Mouse (Mus musculus): ENCODE data around the gene Khsrp. TPM values are rescaled to one million over a fixed set of nuclear protein-coding genes. Genes with fewer than 3 reads are reported as not detected.
A peak's percentile ranks its signal among the peaks of the same experiment; 100 is the strongest.
"Not testable (repeated sequence)": the region's sequence is repeated elsewhere in the genome, so short reads cannot be mapped to it uniquely, and the experiment has no call there.

Gene Khsrp
- polyA plus RNA-seq, 1 experiment from 2014 or later: 35.6 TPM

DNA sequence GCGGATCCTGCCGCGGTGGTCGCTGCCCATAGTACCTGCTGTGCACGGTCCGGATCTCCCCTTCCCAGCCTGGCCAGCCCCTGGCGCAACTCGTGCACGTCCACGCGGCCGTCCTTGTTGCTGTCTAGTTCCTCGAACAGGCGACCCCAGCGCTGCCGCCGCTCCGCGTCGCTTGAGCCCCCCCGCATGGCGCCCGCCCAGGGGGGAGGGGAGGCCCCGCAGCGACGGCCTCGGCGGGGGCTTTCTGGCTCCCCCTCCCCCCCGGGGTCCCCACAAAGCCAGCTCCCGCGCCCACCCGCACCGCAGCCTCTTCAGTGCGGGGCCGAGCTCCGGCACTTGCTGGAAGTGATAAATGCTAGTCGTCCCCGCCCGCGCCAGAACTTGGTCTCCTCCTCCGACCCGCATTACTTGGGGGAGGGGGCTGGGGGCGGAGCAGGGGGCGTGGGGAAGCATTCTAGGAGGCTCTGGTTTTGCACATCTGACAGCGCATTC is 28.2 kb upstream of the Khsrp start, which contains the start of gene Slc25a23:
Gene Slc25a23, minus strand, starts transcription at position 378 of the 492 bp plus-strand sequence.
- Histone ChIP-seq H3K9me3 (replicated peaks; ENCODE audit: low read length) (no peaks in the 10 kb centered on the region), H3K9ac (ENCODE audit: low read depth, low read length) (peak within 1 kb of the TSS; percentile 86), H3K27me3 (ENCODE audit: insufficient read depth, low read length) (peaks cover 8% of the 10 kb centered on the region), H3K4me2 (ENCODE audit: low read length) (peak within 1 kb of the TSS; percentile 96), H3K27ac (peak within 1 kb of the TSS; percentile 76), H3K4me1 (replicated peaks; ENCODE audit: insufficient read depth, low read length) (peaks cover 9% of the 10 kb centered on the region; the same call in 1 of the 2 replicates), H3K4me3 (replicated peaks; ENCODE audit: low read depth, low read length) (peak within 1 kb of the TSS; percentile 87), H3K36me3 (ENCODE audit: insufficient read depth, low read length) (no peaks in the 10 kb centered on the region)
- TF ChIP-seq CTCF (IDR thresholded peaks at IDR 0.05; ENCODE audit: low read depth): no peak
- ATAC-seq (replicated peaks; ENCODE audit: low FRiP score, low read depth): peak; percentile 30; the same call in 1 of the 2 replicates
- WGBS: under 1% methylated on average over 41 of the region's 45 CpGs
- DNase-seq (ENCODE audit: low spot score): peak; percentile 84

DNA sequence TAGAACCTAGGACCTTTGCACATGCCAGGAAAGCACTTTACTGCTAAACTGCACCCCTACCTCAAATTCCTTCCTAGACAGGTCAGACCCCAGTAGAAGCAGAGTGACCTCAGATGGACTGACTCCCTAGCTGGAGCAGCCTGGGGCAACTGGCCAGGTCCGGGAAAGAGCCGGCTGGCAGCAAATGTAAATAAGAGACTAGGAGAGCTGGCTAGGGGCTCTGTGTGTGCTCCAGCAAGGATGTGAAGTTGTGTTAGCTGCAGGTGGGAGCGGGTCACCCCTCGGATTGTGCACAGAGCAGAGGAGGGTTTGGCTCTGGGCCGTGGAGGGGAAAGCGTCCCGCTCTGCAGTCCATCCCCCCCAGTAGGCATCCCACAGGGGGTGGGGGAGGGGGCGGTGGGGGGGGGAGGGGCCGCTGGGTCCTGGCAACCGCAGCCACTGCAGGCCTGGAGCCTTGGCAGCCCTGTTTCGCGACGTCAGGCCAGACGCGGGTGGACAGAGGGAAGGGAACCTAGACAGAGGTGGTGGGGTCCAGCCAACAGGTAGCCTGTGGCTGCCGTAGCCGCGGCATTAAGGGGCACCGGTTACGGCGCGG is 27.7 kb upstream of the Khsrp start, which contains the start of gene Crb3:
Gene Crb3, plus strand, starts transcription at position 215 of the 595 bp plus-strand sequence.
- no peaks in the 10 kb centered on the region for H3K36me3 ChIP-seq (ENCODE audit: insufficient read depth, low read length)
- H3K4me1 ChIP-seq (replicated peaks; ENCODE audit: insufficient read depth, low read length): peaks cover 9% of the 10 kb centered on the region; the same call in 1 of the 2 replicates
- H3K27ac ChIP-seq: peak within 1 kb of the TSS; percentile 76
- peak within 1 kb of the TSS; percentile 86 for H3K9ac ChIP-seq (ENCODE audit: low read depth, low read length)
- no peaks in the 10 kb centered on the region for H3K9me3 ChIP-seq (replicated peaks; ENCODE audit: low read length)
- H3K4me3 ChIP-seq (replicated peaks; ENCODE audit: low read depth, low read length): peak within 1 kb of the TSS; percentile 87
- 3% methylated on average over 16 of the region's 22 CpGs for WGBS
- peaks cover 8% of the 10 kb centered on the region for H3K27me3 ChIP-seq (ENCODE audit: insufficient read depth, low read length)
- DNase-seq (ENCODE audit: low spot score): no peak
- H3K4me2 ChIP-seq (ENCODE audit: low read length): peak within 1 kb of the TSS; percentile 96
- no peak for TF ChIP-seq CTCF (IDR thresholded peaks at IDR 0.05; ENCODE audit: low read depth)
- no peak; the same call in 1 of the 2 replicates for ATAC-seq (replicated peaks; ENCODE audit: low FRiP score, low read depth)

DNA sequence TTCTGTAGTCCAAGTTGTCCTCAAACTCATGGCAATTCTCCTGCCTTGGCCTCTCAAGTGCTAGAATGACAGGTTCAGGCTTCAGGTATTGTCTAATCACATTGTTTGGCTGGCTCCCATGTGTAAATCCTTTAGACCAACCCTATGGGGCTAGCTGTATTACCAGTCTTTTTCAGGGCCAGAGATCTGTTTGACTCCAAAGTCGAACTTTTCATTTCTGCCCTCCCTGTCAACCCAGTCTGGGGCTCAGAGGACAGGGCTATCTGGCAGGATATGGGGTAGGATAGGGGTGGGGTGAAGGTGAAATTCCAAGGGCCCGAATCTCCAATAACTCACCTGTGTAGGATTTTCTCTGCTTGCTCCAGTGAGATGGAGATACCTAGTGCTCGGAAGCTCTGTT is 24.9 kb upstream of the Khsrp start:
- no peak for TF ChIP-seq CTCF (IDR thresholded peaks at IDR 0.05; ENCODE audit: low read depth)
- no peak for ATAC-seq (replicated peaks; ENCODE audit: low FRiP score, low read depth)

DNA sequence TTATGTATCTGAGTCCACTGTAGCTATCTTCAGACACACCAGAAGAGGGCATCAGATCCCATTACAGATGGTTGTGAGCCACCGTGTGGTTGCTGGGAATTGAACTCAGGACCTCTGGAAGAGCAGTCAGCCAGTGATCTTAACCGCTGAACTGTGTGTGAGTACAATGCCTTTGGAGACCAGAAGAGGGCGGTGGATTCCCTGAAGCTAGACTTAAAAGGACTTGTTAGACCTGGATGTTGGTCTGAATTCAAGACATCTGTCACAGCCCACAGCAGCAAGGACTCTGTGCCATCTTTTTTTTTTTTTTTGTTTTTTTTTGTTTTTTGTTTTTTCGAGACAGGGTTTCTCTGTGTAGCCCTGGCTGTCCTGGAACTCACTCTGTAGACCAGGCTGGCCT is 20.4 kb upstream of the Khsrp start:
- peaks cover 11% of the 10 kb centered on the region for H3K36me3 ChIP-seq (ENCODE audit: insufficient read depth, low read length)
- TF ChIP-seq CTCF (IDR thresholded peaks at IDR 0.05; ENCODE audit: low read depth): peak; percentile 42; the same call in 1 of the 2 replicates
- not testable (repeated sequence) for H3K4me2 ChIP-seq (ENCODE audit: low read length); ATAC-seq (replicated peaks; ENCODE audit: low FRiP score, low read depth); H3K9ac ChIP-seq (ENCODE audit: low read depth, low read length); H3K4me3 ChIP-seq (replicated peaks; ENCODE audit: low read depth, low read length); H3K27me3 ChIP-seq (ENCODE audit: insufficient read depth, low read length); H3K4me1 ChIP-seq (replicated peaks; ENCODE audit: insufficient read depth, low read length); H3K9me3 ChIP-seq (replicated peaks; ENCODE audit: low read length); DNase-seq (ENCODE audit: low spot score); H3K27ac ChIP-seq
- 89% methylated on average over 4 of the region's 4 CpGs for WGBS

More for the DNA sequence above, 24.9 kb upstream of the Khsrp start:
- Histone ChIP-seq H3K9me3 (replicated peaks; ENCODE audit: low read length) (no peaks in the 10 kb centered on the region), H3K4me2 (ENCODE audit: low read length) (no peak overlapping the region), H3K4me3 (replicated peaks; ENCODE audit: low read depth, low read length) (no peak overlapping the region), H3K9ac (ENCODE audit: low read depth, low read length) (no peak overlapping the region), H3K36me3 (ENCODE audit: insufficient read depth, low read length) (peaks cover 9% of the 10 kb centered on the region), H3K4me1 (replicated peaks; ENCODE audit: insufficient read depth, low read length) (peaks cover 7% of the 10 kb centered on the region; the same call in 1 of the 2 replicates), H3K27me3 (ENCODE audit: insufficient read depth, low read length) (no peaks in the 10 kb centered on the region), H3K27ac (no peak overlapping the region)
- WGBS: 87% methylated on average over 3 of the region's 3 CpGs
- DNase-seq (ENCODE audit: low spot score): no peak

DNA sequence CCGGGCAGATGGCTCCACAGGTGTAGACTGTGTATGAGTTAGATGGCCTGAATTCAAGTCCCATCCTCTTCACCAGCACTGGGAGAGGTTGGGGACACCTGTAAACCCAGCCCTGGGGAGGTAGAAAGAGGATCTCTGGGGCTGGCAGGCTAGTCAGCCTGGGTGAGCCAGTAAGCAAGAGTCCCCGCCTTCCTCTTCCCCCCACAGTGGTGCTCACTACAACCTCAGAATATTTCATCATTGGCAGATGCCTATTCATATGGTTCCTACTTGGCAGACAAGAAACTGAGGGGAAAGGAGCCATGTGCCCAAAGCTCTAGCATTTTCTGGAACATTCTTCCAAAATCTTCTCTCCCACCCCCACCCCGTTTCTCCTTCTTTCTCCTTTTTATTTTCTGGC is 17.5 kb upstream of the Khsrp start:
- 90% methylated on average over 3 of the region's 3 CpGs for WGBS
- no peak for ATAC-seq (replicated peaks; ENCODE audit: low FRiP score, low read depth)
- H3K36me3 ChIP-seq (ENCODE audit: insufficient read depth, low read length): peaks cover 11% of the 10 kb centered on the region

DNA sequence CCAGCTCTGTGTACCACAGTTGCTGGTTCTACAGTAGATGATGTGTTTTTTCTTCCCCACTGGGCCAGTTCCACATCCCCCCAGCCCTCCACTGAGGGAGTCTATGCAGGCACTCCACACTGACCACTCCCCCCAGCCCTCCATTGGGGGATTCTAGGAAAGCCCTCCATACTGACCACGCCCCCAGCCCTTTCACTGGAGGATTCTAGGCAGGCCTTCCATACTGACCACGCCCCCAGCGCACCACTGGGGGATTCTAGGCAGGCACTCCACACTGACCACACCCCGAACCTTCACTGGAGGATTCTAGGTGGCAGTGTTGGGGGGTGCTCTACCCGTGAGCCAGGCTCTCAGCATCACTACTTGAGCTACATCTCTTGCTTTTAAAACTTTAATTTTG is 16.1 kb upstream of the Khsrp start:
- WGBS: 51% methylated on average over 5 of the region's 5 CpGs
- H3K9me3 ChIP-seq (replicated peaks; ENCODE audit: low read length): no peaks in the 10 kb centered on the region
- no peaks in the 10 kb centered on the region for H3K27me3 ChIP-seq (ENCODE audit: insufficient read depth, low read length)
- H3K9ac ChIP-seq (ENCODE audit: low read depth, low read length): no peak overlapping the region
- TF ChIP-seq CTCF (IDR thresholded peaks at IDR 0.05; ENCODE audit: low read depth): no peak
- DNase-seq (ENCODE audit: low spot score) (no peak), ATAC-seq (replicated peaks; ENCODE audit: low FRiP score, low read depth) (peak; percentile 25)
- no peak overlapping the region for H3K4me2 ChIP-seq (ENCODE audit: low read length)
- H3K36me3 ChIP-seq (ENCODE audit: insufficient read depth, low read length): peaks cover 5% of the 10 kb centered on the region
- H3K4me3 ChIP-seq (replicated peaks; ENCODE audit: low read depth, low read length): no peak overlapping the region
- no peaks in the 10 kb centered on the region for H3K4me1 ChIP-seq (replicated peaks; ENCODE audit: insufficient read depth, low read length)
- H3K27ac ChIP-seq: no peak overlapping the region

More for the DNA sequence above, 17.5 kb upstream of the Khsrp start:
- Histone ChIP-seq H3K9ac (ENCODE audit: low read depth, low read length) (no peak overlapping the region), H3K9me3 (replicated peaks; ENCODE audit: low read length) (no peaks in the 10 kb centered on the region), H3K27ac (no peak overlapping the region), H3K27me3 (ENCODE audit: insufficient read depth, low read length) (no peaks in the 10 kb centered on the region), H3K4me1 (replicated peaks; ENCODE audit: insufficient read depth, low read length) (no peaks in the 10 kb centered on the region), H3K4me3 (replicated peaks; ENCODE audit: low read depth, low read length) (no peak overlapping the region), H3K4me2 (ENCODE audit: low read length) (no peak overlapping the region)
- DNase-seq (ENCODE audit: low spot score): no peak
- TF ChIP-seq CTCF (IDR thresholded peaks at IDR 0.05; ENCODE audit: low read depth): no peak
